Mouse (Mus musculus) hindbrain, embryonic 14.5 days (tissue): ENCODE results near the gene BC016579. TPM values are rescaled to one million over a fixed set of nuclear protein-coding genes. Genes with fewer than 3 reads are reported as not detected.
A peak's percentile ranks its signal among the peaks of the same experiment; 100 is the strongest.

Experiments used
- ATAC-seq: fragments of 200-750 bp; cut with Nextera tagmentation; 2 replicates; pipeline ENCODE4 v1.8.0; 2017; ENCODE audit warnings: moderate number of reproducible peaks, mild to moderate bottlenecking, moderate TSS enrichment, moderate library complexity; ENCODE audit not compliant: low FRiP score
- DNase-seq: peaks from one replicate; pipeline ENCODE4 v3.0.0-alpha.2; 2015; ENCODE audit warnings: low spot score
- H3K27ac ChIP-seq: fragments of 300-500 bp; sonication (generic); 2 replicates; pipeline ENCODE4 v1.5.1; 2014; ENCODE audit warnings: mild to moderate bottlenecking, moderate library complexity
- H3K27me3 ChIP-seq: fragments of 300-500 bp; sonication (generic); 2 replicates; pipeline ENCODE4 v1.6.1; 2014; ENCODE audit warnings: mild to moderate bottlenecking, low read length, mixed read lengths; ENCODE audit not compliant: control insufficient read depth, insufficient read depth
- H3K36me3 ChIP-seq: fragments of 300-500 bp; sonication (generic); replicated peaks from 2 replicates; pipeline ENCODE4 v1.6.1; 2014; ENCODE audit not compliant: control insufficient read depth, insufficient read depth
- H3K4me1 ChIP-seq: fragments of 300-500 bp; sonication (generic); replicated peaks from 2 replicates; pipeline ENCODE4 v1.6.1; 2014; ENCODE audit warnings: antibody characterized with exemption, low read length, mixed read lengths; ENCODE audit not compliant: control insufficient read depth, insufficient read depth
- H3K4me2 ChIP-seq: fragments of 300-500 bp; sonication (generic); replicated peaks from 2 replicates; pipeline ENCODE4 v1.6.1; 2014; ENCODE audit warnings: mild to moderate bottlenecking, moderate library complexity
- H3K4me3 ChIP-seq: fragments of 300-500 bp; sonication (generic); replicated peaks from 2 replicates; pipeline ENCODE4 v1.5.1; 2014; ENCODE audit warnings: mild to moderate bottlenecking, low read length
- H3K9ac ChIP-seq: fragments of 300-500 bp; sonication (generic); 2 replicates; pipeline ENCODE4 v1.6.1; 2014
- H3K9me3 ChIP-seq: fragments of 300-500 bp; sonication (generic); 2 replicates; pipeline ENCODE4 v1.6.1; 2016; ENCODE audit warnings: low read length; ENCODE audit not compliant: control insufficient read depth
- WGBS: fragments of 180-500 bp; shearing (Covaris S2); extraction: QIAGEN DNeasy Blood & Tissue Kit; methylation state at CpG from one replicate; pipeline ENCODE4 v1.1.7; 2014; 5-methylcytosine and 5-hydroxymethylcytosine counted together
- polyA plus RNA-seq: library from polyadenylated mRNA; unstranded; fragments of >200 nt; fragmentation: Nextera tagmentation; extraction: Ambion mirVana; gene quantifications from 2 replicates; pipeline ENCODE4 v1.2.1, GENCODE M21; 2014

Gene BC016579
- polyA plus RNA-seq, 1 experiment from 2014 or later = not detected

DNA sequence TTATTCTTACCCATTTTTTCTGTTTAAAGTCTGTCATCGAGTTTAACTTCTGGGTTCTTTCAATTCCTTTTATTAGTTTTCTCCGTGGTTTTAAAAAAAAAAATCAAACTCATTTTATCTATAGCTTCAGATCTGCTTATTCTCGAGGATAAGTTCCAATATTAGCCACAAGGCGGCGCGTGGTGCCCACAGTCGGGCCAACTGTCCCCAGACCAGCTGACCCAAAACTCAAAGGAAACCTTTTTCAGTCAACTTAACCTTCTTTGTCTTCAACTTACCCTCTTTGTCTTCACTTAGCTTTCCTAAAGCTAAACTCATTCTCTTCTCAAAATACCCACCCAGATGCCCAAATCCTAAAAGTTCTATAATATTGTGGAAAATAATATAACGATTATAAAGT, 30.9 kb upstream of the BC016579 start:
- 0 out of 2 replicates have a peak, but pooled peaks have one; percentile 57 for ATAC-seq
- H3K9me3 ChIP-seq = no peaks in the 10 kb centered on the region
- H3K36me3 ChIP-seq = no peaks in the 10 kb centered on the region
- H3K27ac ChIP-seq = no peak overlapping the region
- H3K27me3 ChIP-seq = no peaks in the 10 kb centered on the region
- H3K9ac ChIP-seq = no peak overlapping the region
- H3K4me2 ChIP-seq = no peak overlapping the region
- 0 out of 2 replicates have a peak, but pooled peaks cover 6% of the 10 kb centered on the region for H3K4me1 ChIP-seq
- H3K4me3 ChIP-seq = no peak overlapping the region
- 14% methylated on average over 8 of the region's 8 CpGs for WGBS
- DNase-seq = peak; percentile 80

DNA sequence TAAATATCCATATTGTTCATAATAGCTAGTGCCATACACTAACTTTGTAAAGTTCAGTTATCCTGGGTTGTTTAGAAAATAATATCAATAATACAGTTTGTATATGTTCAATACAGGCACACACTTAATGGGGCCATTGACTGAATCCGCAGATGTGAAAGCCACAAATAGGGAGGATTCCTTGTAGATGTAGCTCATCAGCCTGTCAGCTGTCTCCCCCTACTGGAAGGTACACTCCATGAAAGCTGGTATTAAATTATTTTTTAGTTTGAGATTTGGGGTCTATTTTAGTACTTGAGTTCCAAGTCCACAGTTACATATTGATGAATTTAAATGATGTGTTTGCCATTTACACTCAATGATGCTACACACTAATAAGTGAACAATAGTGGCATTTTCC, 22.6 kb upstream of the BC016579 start:
- no peak for ATAC-seq
- WGBS = 43% methylated on average over 1 of the region's 1 CpGs
- DNase-seq = peak; percentile 37
- Histone ChIP-seq H3K4me1 (no peaks in the 10 kb centered on the region), H3K4me3 (no peak overlapping the region), H3K9me3 (no peaks in the 10 kb centered on the region), H3K36me3 (no peaks in the 10 kb centered on the region), H3K4me2 (no peak overlapping the region), H3K27me3 (no peaks in the 10 kb centered on the region), H3K27ac (no peak overlapping the region), H3K9ac (no peak overlapping the region)

DNA sequence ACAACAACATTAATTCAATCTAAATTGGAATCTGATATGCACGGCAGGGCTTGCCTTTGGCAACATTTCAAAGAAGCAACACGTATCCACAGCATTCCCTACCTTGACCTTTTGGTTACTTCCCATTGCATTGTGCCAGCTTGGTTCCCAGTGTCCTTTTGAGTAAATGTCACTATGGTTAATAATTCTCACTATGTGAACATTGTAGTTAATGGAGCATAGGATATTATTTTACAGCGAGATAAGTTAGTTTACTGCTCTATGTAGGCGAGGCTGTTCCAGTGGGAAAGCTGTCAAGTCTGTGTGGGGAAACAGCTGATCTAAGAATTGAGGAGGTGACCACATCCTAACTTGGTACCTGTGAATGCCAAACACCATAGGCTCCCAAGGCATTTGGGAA, 16.1 kb upstream of the BC016579 start:
- 54% methylated on average over 4 of the region's 4 CpGs for WGBS

DNA sequence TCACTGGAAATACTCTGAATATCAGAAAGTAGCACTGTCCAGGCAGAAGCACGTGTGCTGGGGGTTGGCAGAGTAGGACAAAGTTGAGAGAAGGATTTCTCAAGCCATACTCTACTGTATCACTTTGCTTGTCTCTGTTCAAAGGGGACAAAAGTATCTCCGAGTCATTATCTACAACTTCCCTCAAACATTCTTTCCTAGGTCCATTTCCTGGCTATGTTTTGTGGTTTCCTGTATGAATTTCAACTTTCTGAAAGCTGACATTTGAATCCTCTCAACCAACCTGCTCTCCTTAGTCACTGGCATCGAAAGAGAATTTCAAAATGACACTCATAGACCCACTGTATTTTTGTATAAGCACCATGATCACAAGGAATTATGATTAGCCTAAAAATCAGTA, 14.3 kb upstream of the BC016579 start:
- ATAC-seq = no peak
- 76% methylated on average over 3 of the region's 3 CpGs for WGBS

More for the DNA sequence above, 16.1 kb upstream of the BC016579 start:
- H3K4me2 ChIP-seq = no peak overlapping the region
- H3K4me3 ChIP-seq = no peak overlapping the region
- no peaks in the 10 kb centered on the region for H3K36me3 ChIP-seq
- DNase-seq (no peak), ATAC-seq (no peak)
- no peaks in the 10 kb centered on the region for H3K4me1 ChIP-seq
- H3K9me3 ChIP-seq = no peaks in the 10 kb centered on the region
- H3K27me3 ChIP-seq = no peaks in the 10 kb centered on the region
- H3K9ac ChIP-seq = no peak overlapping the region
- no peak overlapping the region for H3K27ac ChIP-seq

DNA sequence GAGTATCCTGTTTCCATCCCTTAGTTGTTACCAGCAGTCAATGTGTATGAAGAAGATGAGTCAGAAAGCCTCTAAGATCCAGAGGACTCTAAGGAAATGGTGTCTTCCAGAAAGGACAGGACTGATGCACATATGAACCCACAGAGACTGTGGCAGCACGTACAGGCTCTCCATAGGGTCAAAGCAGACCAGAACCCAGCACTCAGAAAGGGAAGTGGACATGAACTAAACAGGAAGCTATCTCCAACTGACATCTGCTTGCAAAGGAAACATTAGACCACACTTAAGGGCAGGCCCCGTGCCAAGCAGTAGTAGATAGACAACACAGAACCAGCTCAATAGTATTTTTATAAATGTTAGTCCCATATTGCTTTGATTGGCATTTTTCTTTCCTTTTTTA, 12.3 kb upstream of the BC016579 start:
- 82% methylated on average over 2 of the region's 2 CpGs for WGBS
- Histone ChIP-seq H3K27ac (no peak overlapping the region), H3K9me3 (no peaks in the 10 kb centered on the region), H3K9ac (no peak overlapping the region), H3K4me1 (no peaks in the 10 kb centered on the region), H3K4me3 (no peak overlapping the region), H3K4me2 (no peak overlapping the region), H3K27me3 (no peaks in the 10 kb centered on the region), H3K36me3 (no peaks in the 10 kb centered on the region)
- no peak for DNase-seq
- no peak for ATAC-seq

More for the DNA sequence above, 14.3 kb upstream of the BC016579 start:
- Histone ChIP-seq H3K9me3 (no peaks in the 10 kb centered on the region), H3K4me3 (no peak overlapping the region), H3K9ac (no peak overlapping the region), H3K4me1 (no peaks in the 10 kb centered on the region), H3K4me2 (no peak overlapping the region), H3K36me3 (no peaks in the 10 kb centered on the region), H3K27me3 (no peaks in the 10 kb centered on the region), H3K27ac (no peak overlapping the region)
- DNase-seq = no peak

GRCm38 (mm10) chr16:45662381-45662780, 8.5 kb upstream of the BC016579 start:
- no peak overlapping the region for H3K4me3 ChIP-seq
- H3K9ac ChIP-seq = no peak overlapping the region
- H3K36me3 ChIP-seq = no peaks in the 10 kb centered on the region

GRCm38 (mm10) chr16:45659596-45659995, 5.7 kb upstream of the BC016579 start:
- H3K4me2 ChIP-seq = no peak overlapping the region
- no peak overlapping the region for H3K9ac ChIP-seq
- DNase-seq = no peak
- H3K4me1 ChIP-seq = no peaks in the 10 kb centered on the region
- 87% methylated on average over 4 of the region's 4 CpGs for WGBS
- ATAC-seq = no peak
- H3K27ac ChIP-seq = no peak overlapping the region
- H3K4me3 ChIP-seq = no peak overlapping the region
- no peaks in the 10 kb centered on the region for H3K9me3 ChIP-seq
- 0 out of 2 replicates have a peak, but pooled peaks cover 5% of the 10 kb centered on the region for H3K27me3 ChIP-seq
- no peaks in the 10 kb centered on the region for H3K36me3 ChIP-seq

More at GRCm38 (mm10) chr16:45662381-45662780, 8.5 kb upstream of the BC016579 start:
- H3K27ac ChIP-seq = no peak overlapping the region
- no peak for DNase-seq
- H3K9me3 ChIP-seq = no peaks in the 10 kb centered on the region
- H3K4me1 ChIP-seq = no peaks in the 10 kb centered on the region
- no peaks in the 10 kb centered on the region for H3K27me3 ChIP-seq
- no peak overlapping the region for H3K4me2 ChIP-seq
- ATAC-seq = no peak

DNA sequence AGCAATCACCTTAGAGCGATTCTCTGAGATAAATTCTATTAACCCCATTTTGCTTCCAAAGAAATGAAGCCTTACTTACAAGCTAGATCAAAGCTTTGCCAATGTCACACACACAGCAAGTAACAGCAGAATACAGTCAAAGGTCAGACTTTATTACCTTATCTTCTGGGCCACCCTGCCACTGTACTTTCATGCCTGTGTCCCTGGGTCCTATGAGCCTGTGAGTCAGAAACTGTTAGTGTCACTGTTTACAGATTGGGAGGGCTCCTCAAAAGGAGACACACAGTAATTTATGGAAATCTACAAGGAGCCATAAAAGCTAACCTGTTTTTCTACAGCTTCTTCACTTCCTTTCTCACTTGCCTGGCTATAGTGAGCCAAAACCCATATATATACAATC, 4.4 kb upstream of the BC016579 start:
- Histone ChIP-seq H3K27ac (no peak overlapping the region), H3K27me3 (peaks cover 13% of the 10 kb centered on the region; the same call in 1 of the 2 replicates), H3K36me3 (no peaks in the 10 kb centered on the region), H3K4me1 (no peaks in the 10 kb centered on the region; the same call in 1 of the 2 replicates), H3K4me3 (no peak overlapping the region), H3K4me2 (no peak overlapping the region), H3K9me3 (no peaks in the 10 kb centered on the region), H3K9ac (no peak overlapping the region)
- DNase-seq (no peak), ATAC-seq (no peak)
- WGBS = 94% methylated on average over 1 of the region's 1 CpGs

DNA sequence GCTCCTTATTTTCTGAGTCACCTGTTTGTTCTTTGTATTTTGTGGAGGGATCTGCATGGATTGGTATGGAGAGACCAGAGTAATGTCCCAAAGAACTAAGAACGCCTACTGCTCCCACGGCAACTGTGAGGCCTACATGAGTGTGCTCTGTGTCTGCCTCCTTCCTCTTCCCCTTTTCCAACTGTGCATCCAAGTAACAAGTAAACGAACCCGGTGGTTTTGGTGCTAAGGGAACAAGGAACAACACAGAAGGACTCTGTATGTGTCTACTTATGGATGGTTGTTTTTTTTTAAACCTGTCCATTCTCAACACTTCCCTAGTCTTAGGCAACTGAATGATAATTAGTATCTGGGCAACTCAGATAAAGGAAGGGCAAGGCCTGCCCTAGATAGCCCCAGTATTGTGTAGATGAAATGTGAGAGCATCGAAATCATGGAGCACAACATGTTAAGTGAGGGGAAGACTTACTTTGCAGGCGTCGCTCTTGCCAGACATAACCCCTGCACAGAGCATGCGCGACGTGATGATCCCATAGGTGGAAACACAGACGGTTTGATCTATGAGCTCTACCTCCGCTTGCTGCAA, 3.8 kb upstream of the BC016579 start:
- peaks cover 13% of the 10 kb centered on the region; the same call in 1 of the 2 replicates for H3K27me3 ChIP-seq
- DNase-seq = no peak
- H3K36me3 ChIP-seq = no peaks in the 10 kb centered on the region
- no peaks in the 10 kb centered on the region for H3K9me3 ChIP-seq
- 93% methylated on average over 12 of the region's 12 CpGs for WGBS
- ATAC-seq = no peak
- no peak overlapping the region for H3K4me3 ChIP-seq
- no peaks in the 10 kb centered on the region; the same call in 1 of the 2 replicates for H3K4me1 ChIP-seq
- no peak overlapping the region for H3K4me2 ChIP-seq
- no peak overlapping the region for H3K9ac ChIP-seq
- H3K27ac ChIP-seq = no peak overlapping the region
